Mouse (Mus musculus) heart, embryonic 10.5 days (tissue): ENCODE data around the gene Sh3gl2. TPM values are rescaled to one million over a fixed set of nuclear protein-coding genes. Genes with fewer than 3 reads are reported as not detected.

ENCODE experiments used
- DNase-seq: peaks from one replicate; pipeline ENCODE4 v3.0.0-alpha.2; 2017; ENCODE audit warnings: low spot score
- H3K27ac ChIP-seq: fragments of 300-500 bp; sonication (generic); 2 replicates; pipeline ENCODE4 v1.5.1; 2016; ENCODE audit warnings: mild to moderate bottlenecking
- H3K27me3 ChIP-seq: fragments of 300-500 bp; sonication (generic); 2 replicates; pipeline ENCODE4 v1.6.1; 2016; ENCODE audit warnings: mild to moderate bottlenecking; ENCODE audit not compliant: poor library complexity, insufficient read depth, severe bottlenecking
- H3K36me3 ChIP-seq: fragments of 300-500 bp; sonication (generic); 2 replicates; pipeline ENCODE4 v1.6.1; 2016; ENCODE audit warnings: mild to moderate bottlenecking, moderate library complexity
- H3K4me1 ChIP-seq: fragments of 300-500 bp; sonication (generic); 2 replicates; pipeline ENCODE4 v1.6.1; 2016; ENCODE audit warnings: mild to moderate bottlenecking
- H3K4me3 ChIP-seq: fragments of 300-500 bp; sonication (generic); 2 replicates; pipeline ENCODE4 v1.5.1; 2016; ENCODE audit warnings: mild to moderate bottlenecking, moderate library complexity
- H3K9me3 ChIP-seq: fragments of 300-500 bp; sonication (generic); 2 replicates; pipeline ENCODE4 v1.6.1; 2016; ENCODE audit warnings: mild to moderate bottlenecking, moderate library complexity
- WGBS: fragments of 180-500 bp; shearing (Covaris S2); methylation state at CpG from one replicate; pipeline ENCODE4 v1.1.7; 2016; 5-methylcytosine and 5-hydroxymethylcytosine counted together
- polyA plus RNA-seq: library from polyadenylated mRNA; unstranded; fragments of >200 nt; fragmentation: Nextera tagmentation; extraction: Ambion mirVana; gene quantifications from 2 replicates; pipeline ENCODE4 v1.2.1, GENCODE M21; 2016

Gene Sh3gl2
- polyA plus RNA-seq, 1 experiment from 2014 or later = 0.58 TPM

GRCm38 (mm10) chr4:85405276-85405675 is 200.3 kb downstream of the Sh3gl2 start:
- Histone ChIP-seq H3K4me3 (no peak overlapping the region), H3K27ac (no peak overlapping the region), H3K4me1 (no peaks in the 10 kb centered on the region), H3K27me3 (no peaks in the 10 kb centered on the region), H3K9me3 (no peaks in the 10 kb centered on the region), H3K36me3 (no peaks in the 10 kb centered on the region)
- DNase-seq = no peak
- WGBS = 75% methylated on average over 7 of the region's 7 CpGs

GRCm38 (mm10) chr4:85416466-85416865 is 211.5 kb downstream of the Sh3gl2 start:
- H3K4me1 ChIP-seq = no peaks in the 10 kb centered on the region
- no peak overlapping the region for H3K4me3 ChIP-seq
- no peaks in the 10 kb centered on the region for H3K27me3 ChIP-seq
- H3K27ac ChIP-seq = no peak overlapping the region
- H3K9me3 ChIP-seq = no peaks in the 10 kb centered on the region
- DNase-seq = no peak
- 86% methylated on average over 3 of the region's 3 CpGs for WGBS
- no peaks in the 10 kb centered on the region for H3K36me3 ChIP-seq

- 78% methylated on average over 6 of the region's 6 CpGs for WGBS
- H3K27ac ChIP-seq = no peak overlapping the region
- H3K4me1 ChIP-seq = no peaks in the 10 kb centered on the region; the same call in 1 of the 2 replicates
- no peaks in the 10 kb centered on the region for H3K36me3 ChIP-seq
- no peaks in the 10 kb centered on the region for H3K27me3 ChIP-seq
- DNase-seq = no peak
- H3K9me3 ChIP-seq = no peaks in the 10 kb centered on the region
- no peak overlapping the region for H3K4me3 ChIP-seq
Measured at GRCm38 (mm10) chr4:85420429-85420828, 215.5 kb downstream of the Sh3gl2 start.

GRCm38 (mm10) chr4:85426211-85426610 is 221.3 kb downstream of the Sh3gl2 start:
- 74% methylated on average over 4 of the region's 4 CpGs for WGBS
- Histone ChIP-seq H3K9me3 (no peaks in the 10 kb centered on the region), H3K4me1 (no peaks in the 10 kb centered on the region; the same call in 1 of the 2 replicates), H3K4me3 (no peak overlapping the region), H3K27me3 (no peaks in the 10 kb centered on the region), H3K36me3 (no peaks in the 10 kb centered on the region), H3K27ac (no peak overlapping the region)
- no peak for DNase-seq

- DNase-seq = no peak
- H3K4me1 ChIP-seq = no peaks in the 10 kb centered on the region
- H3K9me3 ChIP-seq = no peaks in the 10 kb centered on the region
- H3K4me3 ChIP-seq = no peak overlapping the region
- no peaks in the 10 kb centered on the region for H3K36me3 ChIP-seq
- WGBS = 86% methylated on average over 4 of the region's 4 CpGs
- H3K27me3 ChIP-seq = no peaks in the 10 kb centered on the region
- no peak overlapping the region for H3K27ac ChIP-seq
Measured at GRCm38 (mm10) chr4:85432786-85433185, 227.9 kb downstream of the Sh3gl2 start.

GRCm38 (mm10) chr4:85434734-85435133 is 229.8 kb downstream of the Sh3gl2 start:
- H3K4me3 ChIP-seq = no peak overlapping the region
- H3K27ac ChIP-seq = no peak overlapping the region
- DNase-seq = no peak
- H3K36me3 ChIP-seq = no peaks in the 10 kb centered on the region
- H3K9me3 ChIP-seq = no peaks in the 10 kb centered on the region
- H3K4me1 ChIP-seq = no peaks in the 10 kb centered on the region
- H3K27me3 ChIP-seq = no peaks in the 10 kb centered on the region
- 49% methylated on average over 8 of the region's 8 CpGs for WGBS

GRCm38 (mm10) chr4:85438813-85439212 is 233.9 kb downstream of the Sh3gl2 start:
- H3K36me3 ChIP-seq = no peaks in the 10 kb centered on the region
- 64% methylated on average over 3 of the region's 3 CpGs for WGBS
- H3K9me3 ChIP-seq = no peaks in the 10 kb centered on the region
- no peak overlapping the region for H3K27ac ChIP-seq
- no peaks in the 10 kb centered on the region for H3K27me3 ChIP-seq
- no peak for DNase-seq
- H3K4me3 ChIP-seq = no peak overlapping the region
- H3K4me1 ChIP-seq = no peaks in the 10 kb centered on the region

- H3K36me3 ChIP-seq = no peaks in the 10 kb centered on the region
- 88% methylated on average over 6 of the region's 6 CpGs for WGBS
- DNase-seq = no peak
Measured at GRCm38 (mm10) chr4:85483586-85483985, 278.7 kb downstream of the Sh3gl2 start.

GRCm38 (mm10) chr4:85486316-85486946 is 281.5 kb downstream of the Sh3gl2 start:
- no peaks in the 10 kb centered on the region for H3K4me1 ChIP-seq
- no peaks in the 10 kb centered on the region for H3K9me3 ChIP-seq
- 82% methylated on average over 10 of the region's 10 CpGs for WGBS
- H3K27me3 ChIP-seq = no peaks in the 10 kb centered on the region
- H3K4me3 ChIP-seq = no peak overlapping the region
- no peaks in the 10 kb centered on the region for H3K36me3 ChIP-seq
- no peak overlapping the region for H3K27ac ChIP-seq
- DNase-seq = no peak

More at GRCm38 (mm10) chr4:85483586-85483985, 278.7 kb downstream of the Sh3gl2 start:
- no peak overlapping the region for H3K4me3 ChIP-seq
- no peaks in the 10 kb centered on the region for H3K9me3 ChIP-seq
- no peak overlapping the region for H3K27ac ChIP-seq
- no peaks in the 10 kb centered on the region for H3K27me3 ChIP-seq
- H3K4me1 ChIP-seq = no peaks in the 10 kb centered on the region

- WGBS = 53% methylated on average over 3 of the region's 3 CpGs
- DNase-seq = no peak
Measured at GRCm38 (mm10) chr4:85505718-85506117, 300.8 kb downstream of the Sh3gl2 start.

GRCm38 (mm10) chr4:85506976-85507375 is 302.1 kb downstream of the Sh3gl2 start:
- Histone ChIP-seq H3K4me3 (no peak overlapping the region), H3K27ac (no peak overlapping the region), H3K4me1 (no peaks in the 10 kb centered on the region), H3K9me3 (no peaks in the 10 kb centered on the region), H3K27me3 (0 out of 2 replicates have a peak, but pooled peaks cover 7% of the 10 kb centered on the region), H3K36me3 (no peaks in the 10 kb centered on the region)
- DNase-seq = no peak
- 68% methylated on average over 2 of the region's 2 CpGs for WGBS

More at GRCm38 (mm10) chr4:85505718-85506117, 300.8 kb downstream of the Sh3gl2 start:
- H3K4me3 ChIP-seq = no peak overlapping the region
- no peak overlapping the region for H3K27ac ChIP-seq
- no peaks in the 10 kb centered on the region for H3K9me3 ChIP-seq
- no peaks in the 10 kb centered on the region for H3K4me1 ChIP-seq
- H3K27me3 ChIP-seq = no peaks in the 10 kb centered on the region
- no peaks in the 10 kb centered on the region for H3K36me3 ChIP-seq

GRCm38 (mm10) chr4:85507491-85507890 is 302.6 kb downstream of the Sh3gl2 start:
- Histone ChIP-seq H3K9me3 (no peaks in the 10 kb centered on the region), H3K4me3 (no peak overlapping the region), H3K27me3 (peaks cover 12% of the 10 kb centered on the region; the same call in 1 of the 2 replicates), H3K4me1 (no peaks in the 10 kb centered on the region), H3K36me3 (no peaks in the 10 kb centered on the region), H3K27ac (no peak overlapping the region)
- no peak for DNase-seq
- 62% methylated on average over 5 of the region's 5 CpGs for WGBS

- Histone ChIP-seq H3K27me3 (peaks cover 40% of the 10 kb centered on the region), H3K36me3 (no peaks in the 10 kb centered on the region), H3K27ac (no peak overlapping the region), H3K4me3 (peak overlapping the region; percentile 69; the same call in 1 of the 2 replicates), H3K4me1 (peaks cover 18% of the 10 kb centered on the region), H3K9me3 (no peaks in the 10 kb centered on the region)
- DNase-seq = no peak
- 39% methylated on average over 7 of the region's 7 CpGs for WGBS
Measured at GRCm38 (mm10) chr4:85513288-85513687, 308.4 kb downstream of the Sh3gl2 start.

- 3% methylated on average over 9 of the region's 9 CpGs for WGBS
- H3K27ac ChIP-seq = 0 out of 2 replicates have a peak within 1 kb of the TSS, but pooled peaks have one; percentile 25
- H3K9me3 ChIP-seq = no peaks in the 10 kb centered on the region
- DNase-seq = no peak
- peaks cover 18% of the 10 kb centered on the region for H3K4me1 ChIP-seq
- H3K36me3 ChIP-seq = no peaks in the 10 kb centered on the region
- peak within 1 kb of the TSS; percentile 69 for H3K4me3 ChIP-seq
- peaks cover 40% of the 10 kb centered on the region for H3K27me3 ChIP-seq
Measured at GRCm38 (mm10) chr4:85513792-85514191, 308.9 kb downstream of the Sh3gl2 start, which contains the start of gene Adamtsl1. Adamtsl1 (plus strand) TSS chr4:85514172.
